Mouse (Mus musculus) ES-Bruce4 (cell line): ENCODE data around the gene Blm.

ENCODE experiments used
- CTCF ChIP-seq: IDR thresholded peaks from one replicate; pipeline ENCODE4 v1.8.1; 2011; ENCODE audit warnings: low read depth, low read length
- POLR2A ChIP-seq: IDR thresholded peaks from one replicate; pipeline ENCODE4 v1.8.1; 2011; ENCODE audit warnings: low read length; ENCODE audit not compliant: insufficient read depth

GRCm38 (mm10) chr7:80452241-80452640 lies 82.7 kb downstream of the Blm start:
- TF ChIP-seq CTCF = no peak
- no peak for TF ChIP-seq POLR2A
